Mouse (Mus musculus): ENCODE results near the gene Ncln. TPM values are rescaled to one million over a fixed set of nuclear protein-coding genes. Genes with fewer than 3 reads are reported as not detected.

The Ncln gene
- polyA plus RNA-seq, 1 experiment from 2014 or later, result 97.9 TPM

DNA sequence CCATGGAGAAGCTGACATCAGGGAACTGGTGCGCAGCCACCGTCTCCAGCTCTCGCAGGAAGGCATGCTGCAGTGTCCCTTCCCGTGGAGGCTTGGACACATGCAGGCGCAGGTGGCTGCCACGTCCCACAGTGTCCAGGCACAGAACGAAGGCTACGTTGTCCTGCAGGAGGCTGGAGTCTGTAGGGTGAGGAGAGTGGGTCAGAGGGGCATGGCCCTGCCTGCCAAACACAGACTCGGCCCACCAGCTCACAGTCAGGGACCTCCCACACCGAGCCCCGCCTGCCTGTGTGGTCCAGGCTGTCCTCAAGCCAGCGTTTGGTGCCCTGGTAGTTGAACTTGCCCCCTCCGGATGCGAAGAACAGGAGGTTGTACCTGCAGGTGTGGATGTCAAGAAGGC, 6.3 kb downstream of the Ncln start:
- Histone ChIP-seq H3K36me3 (ENCODE audit: control insufficient read depth, insufficient read depth, low read length) (peaks cover 54% of the 10 kb centered on the region), H3K9me3 (ENCODE audit: control insufficient read depth, low read length) (no peaks in the 10 kb centered on the region), H3K27ac (ENCODE audit: low read depth, low read length) (no peak overlapping the region), H3K27me3 (replicated peaks; ENCODE audit: control insufficient read depth, insufficient read depth, low read length) (no peaks in the 10 kb centered on the region), H3K4me2 (no peak overlapping the region), H3K9ac (ENCODE audit: low read depth, low read length) (no peak overlapping the region), H3K4me1 (replicated peaks; ENCODE audit: control insufficient read depth, insufficient read depth, low read length) (peaks cover 10% of the 10 kb centered on the region), H3K4me3 (ENCODE audit: low read depth, low read length) (no peak overlapping the region)
- ATAC-seq (replicated peaks; ENCODE audit: low FRiP score), result no peak
- no peak for DNase-seq (ENCODE audit: low spot score)
- WGBS, result 86% methylated on average over 14 of the region's 14 CpGs

- H3K9ac ChIP-seq (ENCODE audit: low read depth, low read length), result no peak overlapping the region
- H3K36me3 ChIP-seq (ENCODE audit: control insufficient read depth, insufficient read depth, low read length), result peaks cover 50% of the 10 kb centered on the region
- 83% methylated on average over 11 of the region's 11 CpGs for WGBS
- DNase-seq (ENCODE audit: low spot score) (no peak), ATAC-seq (replicated peaks; ENCODE audit: low FRiP score) (no peak)
- H3K4me1 ChIP-seq (replicated peaks; ENCODE audit: control insufficient read depth, insufficient read depth, low read length), result no peaks in the 10 kb centered on the region
- no peak overlapping the region for H3K4me2 ChIP-seq
- H3K4me3 ChIP-seq (ENCODE audit: low read depth, low read length), result no peak overlapping the region
- H3K9me3 ChIP-seq (ENCODE audit: control insufficient read depth, low read length), result no peaks in the 10 kb centered on the region
- no peaks in the 10 kb centered on the region for H3K27me3 ChIP-seq (replicated peaks; ENCODE audit: control insufficient read depth, insufficient read depth, low read length)
- H3K27ac ChIP-seq (ENCODE audit: low read depth, low read length), result no peak overlapping the region
Observed at GRCm38 (mm10) chr10:81488081-81488480, 8.1 kb downstream of the Ncln start.

DNA sequence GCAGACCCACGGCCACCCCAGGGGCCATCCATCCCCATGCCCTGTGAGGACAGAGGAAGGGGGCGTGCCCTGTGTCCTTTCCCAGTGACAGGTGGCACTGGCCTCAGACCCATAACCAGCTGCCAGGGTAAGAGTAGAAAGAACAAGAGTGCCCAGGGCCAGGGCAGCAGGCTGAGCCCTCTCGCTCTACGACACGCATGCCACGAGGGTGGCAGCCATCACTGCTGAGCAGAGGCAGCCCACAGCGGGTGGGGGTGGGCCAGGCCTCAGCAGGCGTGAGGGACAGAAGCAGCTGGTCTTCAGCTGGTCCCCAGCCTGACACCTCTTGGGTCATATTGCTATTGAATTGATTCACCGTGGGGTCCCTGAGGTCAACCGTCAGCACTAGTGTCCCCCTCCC, 9.7 kb downstream of the Ncln start:
- Histone ChIP-seq H3K9me3 (ENCODE audit: control insufficient read depth, low read length) (no peaks in the 10 kb centered on the region), H3K9ac (ENCODE audit: low read depth, low read length) (no peak overlapping the region), H3K27ac (ENCODE audit: low read depth, low read length) (no peak overlapping the region), H3K4me1 (replicated peaks; ENCODE audit: control insufficient read depth, insufficient read depth, low read length) (peaks cover 7% of the 10 kb centered on the region; the same call in 1 of the 2 replicates), H3K4me3 (ENCODE audit: low read depth, low read length) (no peak overlapping the region), H3K36me3 (ENCODE audit: control insufficient read depth, insufficient read depth, low read length) (peaks cover 41% of the 10 kb centered on the region), H3K4me2 (no peak overlapping the region), H3K27me3 (replicated peaks; ENCODE audit: control insufficient read depth, insufficient read depth, low read length) (peaks cover 11% of the 10 kb centered on the region)
- 81% methylated on average over 10 of the region's 10 CpGs for WGBS
- DNase-seq (ENCODE audit: low spot score) (no peak), ATAC-seq (replicated peaks; ENCODE audit: low FRiP score) (no peak)

- H3K9me3 ChIP-seq (ENCODE audit: control insufficient read depth, low read length), result no peaks in the 10 kb centered on the region
- H3K27me3 ChIP-seq (replicated peaks; ENCODE audit: control insufficient read depth, insufficient read depth, low read length), result peaks cover 20% of the 10 kb centered on the region
- 0 out of 2 replicates have a peak, but pooled peaks have one; percentile 6 for ATAC-seq (replicated peaks; ENCODE audit: low FRiP score)
- H3K4me2 ChIP-seq, result no peak overlapping the region
- H3K27ac ChIP-seq (ENCODE audit: low read depth, low read length), result no peak overlapping the region
- H3K9ac ChIP-seq (ENCODE audit: low read depth, low read length), result no peak overlapping the region
- no peak overlapping the region for H3K4me3 ChIP-seq (ENCODE audit: low read depth, low read length)
- no peak for DNase-seq (ENCODE audit: low spot score)
- peaks cover 7% of the 10 kb centered on the region; the same call in 1 of the 2 replicates for H3K4me1 ChIP-seq (replicated peaks; ENCODE audit: control insufficient read depth, insufficient read depth, low read length)
- H3K36me3 ChIP-seq (ENCODE audit: control insufficient read depth, insufficient read depth, low read length), result peaks cover 33% of the 10 kb centered on the region
- WGBS, result 61% methylated on average over 7 of the region's 7 CpGs
Observed at GRCm38 (mm10) chr10:81485479-81486018, 10.6 kb downstream of the Ncln start.

- Histone ChIP-seq H3K36me3 (ENCODE audit: control insufficient read depth, insufficient read depth, low read length) (peaks cover 28% of the 10 kb centered on the region), H3K9me3 (ENCODE audit: control insufficient read depth, low read length) (no peaks in the 10 kb centered on the region), H3K9ac (ENCODE audit: low read depth, low read length) (no peak overlapping the region), H3K4me3 (ENCODE audit: low read depth, low read length) (no peak overlapping the region), H3K27me3 (replicated peaks; ENCODE audit: control insufficient read depth, insufficient read depth, low read length) (peaks cover 25% of the 10 kb centered on the region), H3K4me1 (replicated peaks; ENCODE audit: control insufficient read depth, insufficient read depth, low read length) (peaks cover 7% of the 10 kb centered on the region; the same call in 1 of the 2 replicates), H3K4me2 (no peak overlapping the region), H3K27ac (ENCODE audit: low read depth, low read length) (no peak overlapping the region)
- no peak for DNase-seq (ENCODE audit: low spot score)
- WGBS, result 21% methylated on average over 2 of the region's 2 CpGs
- ATAC-seq (replicated peaks; ENCODE audit: low FRiP score), result no peak; the same call in 1 of the 2 replicates
Observed at GRCm38 (mm10) chr10:81485060-81485449, 11.1 kb downstream of the Ncln start.

GRCm38 (mm10) chr10:81484441-81485059, 11.6 kb downstream of the Ncln start:
- no peak for DNase-seq (ENCODE audit: low spot score)
- WGBS, result 64% methylated on average over 6 of the region's 6 CpGs
- H3K9me3 ChIP-seq (ENCODE audit: control insufficient read depth, low read length), result no peaks in the 10 kb centered on the region
- peaks cover 27% of the 10 kb centered on the region for H3K27me3 ChIP-seq (replicated peaks; ENCODE audit: control insufficient read depth, insufficient read depth, low read length)
- H3K4me2 ChIP-seq, result no peak overlapping the region
- ATAC-seq (replicated peaks; ENCODE audit: low FRiP score), result no peak
- peaks cover 7% of the 10 kb centered on the region; the same call in 1 of the 2 replicates for H3K4me1 ChIP-seq (replicated peaks; ENCODE audit: control insufficient read depth, insufficient read depth, low read length)
- no peak overlapping the region for H3K4me3 ChIP-seq (ENCODE audit: low read depth, low read length)
- no peak overlapping the region for H3K27ac ChIP-seq (ENCODE audit: low read depth, low read length)
- H3K9ac ChIP-seq (ENCODE audit: low read depth, low read length), result no peak overlapping the region
- peaks cover 25% of the 10 kb centered on the region for H3K36me3 ChIP-seq (ENCODE audit: control insufficient read depth, insufficient read depth, low read length)

GRCm38 (mm10) chr10:81483983-81484382, 12.2 kb downstream of the Ncln start:
- Histone ChIP-seq H3K27ac (ENCODE audit: low read depth, low read length) (no peak overlapping the region), H3K4me3 (ENCODE audit: low read depth, low read length) (no peak overlapping the region), H3K27me3 (replicated peaks; ENCODE audit: control insufficient read depth, insufficient read depth, low read length) (peaks cover 30% of the 10 kb centered on the region), H3K4me2 (no peak overlapping the region), H3K36me3 (ENCODE audit: control insufficient read depth, insufficient read depth, low read length) (peaks cover 22% of the 10 kb centered on the region), H3K9me3 (ENCODE audit: control insufficient read depth, low read length) (no peaks in the 10 kb centered on the region), H3K9ac (ENCODE audit: low read depth, low read length) (no peak overlapping the region), H3K4me1 (replicated peaks; ENCODE audit: control insufficient read depth, insufficient read depth, low read length) (peaks cover 7% of the 10 kb centered on the region; the same call in 1 of the 2 replicates)
- DNase-seq (ENCODE audit: low spot score), result no peak
- ATAC-seq (replicated peaks; ENCODE audit: low FRiP score), result no peak
- WGBS, result 16% methylated on average over 9 of the region's 9 CpGs

- peak within 1 kb of the TSS; percentile 43 for H3K9ac ChIP-seq (ENCODE audit: low read depth, low read length)
- DNase-seq (ENCODE audit: low spot score), result peak; percentile 68
Observed at GRCm38 (mm10) chr10:81482533-81482889, 13.7 kb downstream of the Ncln start, which contains the start of gene Celf5. Celf5 (minus strand) TSS chr10:81482709.

More at GRCm38 (mm10) chr10:81482533-81482889, 13.7 kb downstream of the Ncln start, which contains the start of gene Celf5:
- peak within 1 kb of the TSS; percentile 80 for H3K4me2 ChIP-seq
- ATAC-seq (replicated peaks; ENCODE audit: low FRiP score), result peak; percentile 53
- H3K36me3 ChIP-seq (ENCODE audit: control insufficient read depth, insufficient read depth, low read length), result peaks cover 9% of the 10 kb centered on the region; the same call in 1 of the 2 replicates
- WGBS, result under 1% methylated on average over 36 of the region's 36 CpGs
- H3K9me3 ChIP-seq (ENCODE audit: control insufficient read depth, low read length), result no peaks in the 10 kb centered on the region
- H3K4me1 ChIP-seq (replicated peaks; ENCODE audit: control insufficient read depth, insufficient read depth, low read length), result peaks cover 7% of the 10 kb centered on the region; the same call in 1 of the 2 replicates
- no peak within 1 kb of the TSS for H3K27ac ChIP-seq (ENCODE audit: low read depth, low read length)
- peak within 1 kb of the TSS; percentile 44 for H3K4me3 ChIP-seq (ENCODE audit: low read depth, low read length)
- peaks cover 41% of the 10 kb centered on the region for H3K27me3 ChIP-seq (replicated peaks; ENCODE audit: control insufficient read depth, insufficient read depth, low read length)
